Mouse (Mus musculus) C2C12 (cell line): ENCODE results near the gene Btbd8.

Source experiments
- CTCF ChIP-seq: IDR thresholded peaks from one replicate; pipeline ENCODE4 v1.5.1; 2011; ENCODE audit not compliant: control insufficient read depth, insufficient read depth, insufficient read length
- MYOG ChIP-seq: IDR thresholded peaks from one replicate; pipeline ENCODE4 v1.6.1; 2011; ENCODE audit not compliant: control insufficient read depth, insufficient read length; ENCODE audit errors: extremely low read depth

GRCm38 (mm10) chr5:107415098-107415497, 22.7 kb upstream of the Btbd8 start:
- no peak for TF ChIP-seq CTCF
- no peak for TF ChIP-seq MYOG
